Mouse (Mus musculus) myocyte (in vitro differentiated cells): Measurements from ENCODE around the gene Pon2. TPM values are rescaled to one million over a fixed set of nuclear protein-coding genes. Genes with fewer than 3 reads are reported as not detected.

ENCODE experiments used
- H3K27me3 ChIP-seq: one replicate; pipeline ENCODE4 v1.6.1; 2011; ENCODE audit not compliant: control insufficient read depth, insufficient read depth, insufficient read length
- H3K36me3 ChIP-seq: one replicate; pipeline ENCODE4 v1.6.1; 2011; ENCODE audit not compliant: control insufficient read depth, insufficient read depth
- H3K4me2 ChIP-seq: one replicate; pipeline ENCODE4 v1.6.1; 2011; ENCODE audit warnings: low read depth, control low read depth
- H3K4me3 ChIP-seq: one replicate; pipeline ENCODE4 v1.5.1; 2011; ENCODE audit warnings: mild to moderate bottlenecking, control low read depth, moderate library complexity
- H3K79me2 ChIP-seq: one replicate; pipeline ENCODE4 v1.6.1; 2011; ENCODE audit not compliant: control insufficient read depth, insufficient read depth
- H3ac ChIP-seq: one replicate; pipeline ENCODE4 v1.6.1; 2011; ENCODE audit not compliant: control insufficient read depth, insufficient read length
- CEBPB ChIP-seq: IDR thresholded peaks from 2 replicates; pipeline ENCODE4 v1.6.1; 2011; ENCODE audit warnings: mild to moderate bottlenecking, moderate library complexity; ENCODE audit not compliant: poor library complexity, insufficient read depth, severe bottlenecking
- E2F4 ChIP-seq: IDR thresholded peaks from one replicate; pipeline ENCODE4 v1.6.1; 2011; ENCODE audit warnings: mild to moderate bottlenecking, control low read depth, moderate library complexity; ENCODE audit not compliant: insufficient read depth
- MAX ChIP-seq: IDR thresholded peaks from one replicate; pipeline ENCODE4 v1.6.1; 2011; ENCODE audit warnings: low read depth, mild to moderate bottlenecking, control low read depth
- MYOD1 ChIP-seq, 3 experiments: IDR thresholded peaks; one replicate each; pipeline ENCODE4 v1.6.1; 2011; ENCODE audit warnings: control low read depth in 2 of 3, low read depth in 2 of 3, mild to moderate bottlenecking in 2 of 3, moderate library complexity in 1 of 3; ENCODE audit not compliant: insufficient read length in 2 of 3, control insufficient read depth in 1 of 3
- MYOG ChIP-seq, 3 experiments: IDR thresholded peaks; one replicate each; pipeline ENCODE4 v1.6.1; 2011; ENCODE audit warnings: control low read depth in 2 of 3, low read depth in 2 of 3, mild to moderate bottlenecking in 2 of 3; ENCODE audit not compliant: insufficient read length in 2 of 3, control insufficient read depth in 1 of 3, insufficient read depth in 1 of 3
- POLR2A ChIP-seq: IDR thresholded peaks from one replicate; pipeline ENCODE4 v1.6.1; 2011; ENCODE audit warnings: low read depth, mild to moderate bottlenecking, control low read depth, moderate library complexity; ENCODE audit not compliant: insufficient read length
- POLR2AphosphoS2 ChIP-seq: IDR thresholded peaks from one replicate; pipeline ENCODE4 v1.6.1; 2011; ENCODE audit warnings: low read depth, control low read depth; ENCODE audit not compliant: insufficient read length
- REST ChIP-seq: IDR thresholded peaks from one replicate; pipeline ENCODE4 v1.6.1; 2011; ENCODE audit warnings: mild to moderate bottlenecking, control low read depth, moderate library complexity; ENCODE audit not compliant: insufficient read depth, insufficient read length
- SRF ChIP-seq: IDR thresholded peaks from one replicate; pipeline ENCODE4 v1.6.1; 2011; ENCODE audit warnings: low read depth; ENCODE audit not compliant: control insufficient read depth, insufficient read length
- TCF12 ChIP-seq: IDR thresholded peaks from one replicate; pipeline ENCODE4 v1.6.1; 2011; ENCODE audit warnings: mild to moderate bottlenecking, control low read depth; ENCODE audit not compliant: poor library complexity, insufficient read depth, severe bottlenecking
- TCF3 ChIP-seq: IDR thresholded peaks from one replicate; pipeline ENCODE4 v1.6.1; 2011; ENCODE audit warnings: low read depth, control low read depth; ENCODE audit not compliant: insufficient read length
- USF1 ChIP-seq: IDR thresholded peaks from one replicate; pipeline ENCODE4 v1.6.1; 2011; ENCODE audit warnings: low read depth, mild to moderate bottlenecking, control low read depth, moderate library complexity
- polyA plus RNA-seq: library from polyadenylated mRNA; unstranded; fragments of >200 nt; fragmentation: generic; extraction: Trizol; gene quantifications from one replicate; pipeline ENCODE4 v1.2.1, GENCODE M21; 2012; ENCODE audit warnings: missing spikeins

Pon2 gene
- polyA plus RNA-seq, 1 experiment: 14.2 TPM

- no peaks in the 10 kb centered on the region for H3K27me3 ChIP-seq
- TF ChIP-seq SRF (no peak), MYOD1 (IDR thresholded peaks at IDR 0.05; ENCODE audit: control insufficient read depth in 1 of 3, insufficient read length in 2 of 3, low read depth in 2 of 3) (no peak), MAX (no peak), POLR2AphosphoS2 (no peak), E2F4 (no peak), MYOG (IDR thresholded peaks at IDR 0.05; ENCODE audit: control insufficient read depth in 1 of 3, insufficient read depth in 1 of 3, insufficient read length in 2 of 3, low read depth in 2 of 3) (no peak), TCF3 (no peak), TCF12 (no peak), USF1 (no peak), REST (no peak), POLR2A (no peak), CEBPB (no peak)
- H3K79me2 ChIP-seq: peaks cover 15% of the 10 kb centered on the region
Observed at GRCm38 (mm10) chr6:5292841-5293240, 5.4 kb downstream of the Pon2 start.

GRCm38 (mm10) chr6:5291450-5291849, 6.8 kb downstream of the Pon2 start:
- H3K4me2 ChIP-seq: no peak overlapping the region
- no peak overlapping the region for H3K4me3 ChIP-seq
- H3ac ChIP-seq: no peak overlapping the region
- H3K36me3 ChIP-seq: no peaks in the 10 kb centered on the region
- H3K27me3 ChIP-seq: no peaks in the 10 kb centered on the region
- peaks cover 10% of the 10 kb centered on the region for H3K79me2 ChIP-seq
- TF ChIP-seq POLR2AphosphoS2 (no peak), SRF (no peak), E2F4 (no peak), USF1 (no peak), TCF12 (no peak), CEBPB (no peak), MAX (no peak), REST (no peak), MYOD1 (IDR thresholded peaks at IDR 0.05; ENCODE audit: control insufficient read depth in 1 of 3, insufficient read length in 2 of 3, low read depth in 2 of 3) (no peak), POLR2A (no peak), MYOG (IDR thresholded peaks at IDR 0.05; ENCODE audit: control insufficient read depth in 1 of 3, insufficient read depth in 1 of 3, insufficient read length in 2 of 3, low read depth in 2 of 3) (no peak)

More at GRCm38 (mm10) chr6:5292841-5293240, 5.4 kb downstream of the Pon2 start:
- Histone ChIP-seq H3K4me3 (no peak overlapping the region), H3ac (no peak overlapping the region), H3K4me2 (no peak overlapping the region), H3K36me3 (no peaks in the 10 kb centered on the region)

GRCm38 (mm10) chr6:5287919-5288318, 10.3 kb downstream of the Pon2 start:
- Histone ChIP-seq H3K4me3 (no peak overlapping the region), H3K79me2 (no peaks in the 10 kb centered on the region), H3K4me2 (no peak overlapping the region), H3ac (no peak overlapping the region), H3K36me3 (no peaks in the 10 kb centered on the region), H3K27me3 (no peaks in the 10 kb centered on the region)
- TF ChIP-seq TCF3: no peak
- no peak for TF ChIP-seq MYOD1 (IDR thresholded peaks at IDR 0.05; ENCODE audit: control insufficient read depth in 1 of 3, insufficient read length in 2 of 3, low read depth in 2 of 3)
- TF ChIP-seq MAX: no peak
- no peak for TF ChIP-seq POLR2A
- no peak for TF ChIP-seq E2F4
- TF ChIP-seq CEBPB: no peak
- no peak for TF ChIP-seq SRF
- TF ChIP-seq MYOG (IDR thresholded peaks at IDR 0.05; ENCODE audit: control insufficient read depth in 1 of 3, insufficient read depth in 1 of 3, insufficient read length in 2 of 3, low read depth in 2 of 3): no peak
- no peak for TF ChIP-seq USF1
- TF ChIP-seq POLR2AphosphoS2: no peak
- no peak for TF ChIP-seq REST
- no peak for TF ChIP-seq TCF12

- Histone ChIP-seq H3K27me3 (no peaks in the 10 kb centered on the region), H3K4me3 (no peak overlapping the region), H3K79me2 (no peaks in the 10 kb centered on the region), H3K4me2 (no peak overlapping the region), H3ac (no peak overlapping the region), H3K36me3 (no peaks in the 10 kb centered on the region)
- TF ChIP-seq MAX (no peak), POLR2AphosphoS2 (no peak), TCF3 (no peak), SRF (no peak), POLR2A (no peak), CEBPB (no peak), USF1 (no peak), MYOG (IDR thresholded peaks at IDR 0.05; ENCODE audit: control insufficient read depth in 1 of 3, insufficient read depth in 1 of 3, insufficient read length in 2 of 3, low read depth in 2 of 3) (no peak), REST (no peak), E2F4 (no peak)
Observed at GRCm38 (mm10) chr6:5287392-5287791, 10.9 kb downstream of the Pon2 start.

- Histone ChIP-seq H3K4me2 (no peak overlapping the region), H3ac (no peak overlapping the region), H3K27me3 (no peaks in the 10 kb centered on the region), H3K79me2 (no peaks in the 10 kb centered on the region), H3K36me3 (peaks cover under 1% of the 10 kb centered on the region), H3K4me3 (no peak overlapping the region)
- TF ChIP-seq SRF (no peak), POLR2A (no peak), POLR2AphosphoS2 (no peak)
Observed at GRCm38 (mm10) chr6:5282418-5282817, 15.8 kb downstream of the Pon2 start.
